Mouse (Mus musculus) cerebellum, adult 9-10 months (tissue): Measurements from ENCODE around the gene Tnfaip2.

Experiments used
- DNase-seq: peaks from one replicate; pipeline ENCODE4 v3.0.0; 2022

Tnfaip2 gene

DNA sequence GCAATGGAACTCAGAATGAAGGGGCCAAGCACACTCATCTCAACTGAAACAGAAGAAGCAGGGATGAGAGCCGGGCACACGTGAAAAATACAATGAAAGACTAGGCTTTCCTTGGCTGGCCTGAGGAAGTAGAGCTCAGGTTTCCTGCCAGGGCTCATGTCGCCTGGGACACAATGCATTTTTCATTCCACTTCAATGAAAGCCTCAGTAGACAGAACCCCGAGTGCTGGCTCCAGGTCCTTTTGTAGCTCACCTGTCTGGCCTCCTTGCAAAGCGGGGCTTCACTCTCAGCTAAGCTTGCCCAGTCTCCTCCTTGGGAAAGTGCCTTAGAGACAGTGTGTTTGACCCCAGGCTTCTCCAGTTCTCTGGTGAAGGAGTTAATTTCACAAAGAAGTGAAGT lies 36.7 kb downstream of the Tnfaip2 start:
- no peak for DNase-seq

DNA sequence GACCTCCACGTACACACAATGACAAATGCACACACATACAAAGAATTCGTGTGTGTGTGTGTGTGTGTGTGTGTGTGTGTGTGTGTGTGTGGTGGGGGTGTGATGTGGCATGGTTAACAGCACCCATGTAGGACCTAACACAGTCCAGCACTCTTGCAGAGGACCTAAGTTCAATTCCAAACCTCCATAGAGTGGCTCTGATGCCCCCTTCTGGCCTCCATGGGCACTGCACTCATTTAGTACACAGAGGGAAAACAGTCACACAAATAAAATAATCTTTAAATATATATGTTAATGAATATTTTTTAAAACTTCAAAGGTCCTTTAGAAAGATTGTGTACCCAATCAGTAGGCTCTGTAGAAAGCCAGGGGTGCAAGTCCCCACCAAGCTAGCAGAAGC lies 37.6 kb downstream of the Tnfaip2 start:
- DNase-seq = no peak

DNA sequence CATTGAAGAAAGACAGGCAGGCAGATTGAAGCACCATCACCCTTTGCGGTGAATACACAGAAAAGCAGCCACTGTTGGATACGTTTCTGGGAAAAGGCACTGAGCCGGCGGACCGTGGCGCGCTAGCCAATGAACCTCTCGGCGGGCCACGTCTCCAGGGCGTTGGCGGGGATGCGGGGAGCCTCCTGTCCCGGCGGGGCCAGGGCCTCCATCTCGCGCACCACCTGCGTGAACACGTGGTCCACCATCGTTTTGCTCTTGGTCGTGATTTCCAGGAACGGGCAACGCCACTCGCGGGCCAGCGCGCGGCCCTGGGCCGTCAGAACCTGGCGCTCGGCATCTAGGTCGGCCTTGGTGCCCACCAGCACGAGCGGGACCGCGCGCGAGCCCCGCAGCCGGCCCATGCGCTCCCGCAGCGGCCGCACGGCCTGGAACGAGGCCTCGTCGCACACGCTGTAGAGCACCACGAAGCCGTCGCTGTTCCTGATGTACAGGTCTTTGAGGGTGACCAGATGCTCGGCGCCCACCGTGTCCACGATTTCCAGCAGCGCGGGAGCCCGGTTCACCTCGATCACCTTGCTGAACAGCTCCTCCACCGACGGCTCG lies 42.9 kb downstream of the Tnfaip2 start:
- no peak for DNase-seq

DNA sequence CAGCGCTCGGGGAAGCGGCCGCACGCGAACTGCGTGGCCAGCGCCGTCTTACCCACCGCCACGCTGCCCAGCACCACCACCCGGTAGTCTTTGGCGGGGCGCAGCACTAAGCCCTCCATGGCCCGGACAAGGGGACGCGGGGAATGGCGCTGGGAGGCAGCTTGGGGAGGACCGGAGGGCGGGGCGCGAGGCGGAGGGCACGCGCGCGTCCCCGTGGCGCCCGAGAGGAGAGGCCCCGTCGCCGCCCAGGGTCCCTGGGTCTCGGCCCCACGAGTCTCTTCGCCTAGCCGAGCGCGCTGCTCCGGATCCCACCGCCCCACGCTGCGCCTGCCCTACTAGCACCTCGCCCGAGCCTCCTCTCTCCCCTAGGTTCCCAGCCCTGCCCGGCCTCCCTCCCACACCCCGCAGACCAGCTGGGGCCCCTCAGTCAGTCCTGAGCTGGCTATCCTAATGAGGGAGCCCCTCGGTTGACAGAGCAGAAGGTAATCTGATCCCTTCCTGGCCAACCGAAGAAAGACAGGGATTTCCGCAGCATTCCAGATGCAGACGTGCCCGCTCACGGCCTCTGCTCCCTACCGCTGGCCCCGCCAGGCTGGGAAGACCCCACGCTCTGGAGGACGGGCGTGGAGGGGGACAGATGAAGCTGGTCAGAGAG lies 43.5 kb downstream of the Tnfaip2 start, which contains the start of gene Gm266:
Gene Gm266, minus strand, starts transcription at position 172 of the 655 bp plus-strand sequence.
- DNase-seq = no peak

DNA sequence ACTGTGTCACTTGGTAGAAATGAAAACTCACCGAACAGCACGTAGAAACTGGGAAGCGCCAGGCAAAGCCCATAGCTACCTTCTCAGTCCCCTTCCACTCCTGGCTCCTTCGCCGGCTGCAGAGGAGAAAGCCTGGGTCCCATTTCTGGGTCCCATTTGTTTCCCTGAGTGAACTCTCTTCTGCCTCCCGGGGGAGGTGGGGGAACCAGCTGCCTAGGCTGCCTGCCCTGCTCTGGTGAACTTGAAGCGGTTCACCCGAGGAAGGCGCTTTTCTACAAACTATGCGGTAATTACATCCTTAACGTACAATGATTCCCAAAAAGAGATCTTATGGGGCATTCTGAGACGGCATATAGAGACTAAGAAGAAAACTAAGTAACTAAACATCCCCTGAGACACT lies 44.2 kb downstream of the Tnfaip2 start:
- DNase-seq = no peak

DNA sequence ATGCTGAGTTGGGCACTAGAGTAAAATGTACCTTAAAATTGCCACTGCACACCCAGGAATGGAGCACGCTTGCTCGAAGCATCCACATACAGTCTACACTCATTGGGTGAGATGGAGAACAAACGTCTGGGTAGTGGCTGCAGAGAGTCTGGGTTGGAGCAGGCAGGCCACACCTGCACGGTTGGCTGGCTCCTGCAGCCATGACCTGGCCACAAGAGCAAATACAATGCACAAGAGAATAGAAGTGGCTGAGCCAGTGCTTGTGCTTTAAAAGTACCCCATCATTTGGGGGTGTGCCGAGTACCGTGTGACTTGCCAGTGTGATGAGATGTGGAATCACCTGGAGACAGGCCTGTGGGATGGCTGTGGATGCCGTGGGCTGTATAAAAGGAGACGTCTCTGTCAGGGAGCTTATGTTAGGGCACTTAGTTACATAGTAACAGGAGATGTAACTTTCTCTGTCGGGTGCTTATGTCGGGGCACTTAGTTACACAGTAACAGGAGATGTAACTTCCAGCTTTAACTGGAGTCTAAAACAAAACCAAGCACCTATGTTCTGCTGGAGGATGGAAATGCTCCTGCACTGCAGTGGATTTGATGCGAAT lies 47.1 kb downstream of the Tnfaip2 start:
- DNase-seq = no peak

DNA sequence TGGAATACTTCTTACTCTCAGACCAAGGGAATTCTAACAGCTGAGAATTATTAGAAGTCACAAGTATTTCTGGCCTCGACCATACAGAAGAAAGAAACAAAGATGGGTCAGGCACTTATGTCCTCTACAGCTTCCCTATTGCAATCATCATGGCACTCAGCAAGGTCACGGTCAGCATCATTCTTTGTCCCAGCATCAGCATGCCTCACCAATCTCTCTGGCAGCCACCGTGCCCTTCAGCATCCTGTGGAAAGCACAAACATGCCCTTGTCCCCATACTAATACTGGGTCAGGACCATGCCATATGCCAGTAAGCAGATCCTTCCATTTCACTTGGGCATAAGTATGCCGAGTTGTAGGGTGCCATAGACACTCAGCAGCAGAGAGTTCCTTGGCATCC lies 52.7 kb downstream of the Tnfaip2 start:
- no peak for DNase-seq

DNA sequence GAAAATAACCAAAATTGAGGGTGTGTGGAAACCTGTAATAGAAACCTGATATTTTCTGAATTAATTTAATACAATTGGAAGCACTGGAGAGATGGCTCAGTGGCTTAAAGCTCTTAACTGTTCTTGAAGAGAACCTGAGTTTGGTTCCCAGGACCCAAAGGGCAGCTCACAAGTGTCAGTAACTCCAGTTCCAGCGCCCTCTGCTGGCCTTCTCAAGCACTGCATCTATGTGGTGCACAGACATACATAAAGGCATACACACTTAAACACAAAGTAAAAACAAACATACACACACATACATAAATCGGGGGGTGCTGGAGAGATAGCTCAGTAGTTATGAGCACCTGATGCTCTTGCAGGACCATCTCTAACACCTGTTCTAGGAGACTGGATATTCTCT lies 54.8 kb downstream of the Tnfaip2 start:
- DNase-seq = no peak

DNA sequence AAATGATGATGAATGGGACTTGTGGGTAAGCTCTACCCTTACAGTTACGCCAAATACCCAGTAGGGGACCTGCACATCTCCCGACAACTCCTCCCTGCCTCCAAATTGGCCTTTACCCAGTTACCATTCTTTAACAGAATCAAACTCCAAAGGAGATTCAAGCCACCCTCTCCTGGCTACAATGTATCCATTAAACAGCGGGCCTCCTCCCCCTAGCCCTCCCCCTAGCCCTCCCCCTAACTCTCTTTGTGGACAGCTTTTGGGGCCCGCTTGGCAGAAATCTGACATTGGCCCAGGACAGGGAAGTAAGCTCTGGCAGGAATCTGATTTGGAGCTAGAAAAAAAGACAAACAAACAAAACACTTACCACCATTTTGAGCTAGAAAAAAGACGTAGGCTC lies 57.3 kb downstream of the Tnfaip2 start:
- no peak for DNase-seq

DNA sequence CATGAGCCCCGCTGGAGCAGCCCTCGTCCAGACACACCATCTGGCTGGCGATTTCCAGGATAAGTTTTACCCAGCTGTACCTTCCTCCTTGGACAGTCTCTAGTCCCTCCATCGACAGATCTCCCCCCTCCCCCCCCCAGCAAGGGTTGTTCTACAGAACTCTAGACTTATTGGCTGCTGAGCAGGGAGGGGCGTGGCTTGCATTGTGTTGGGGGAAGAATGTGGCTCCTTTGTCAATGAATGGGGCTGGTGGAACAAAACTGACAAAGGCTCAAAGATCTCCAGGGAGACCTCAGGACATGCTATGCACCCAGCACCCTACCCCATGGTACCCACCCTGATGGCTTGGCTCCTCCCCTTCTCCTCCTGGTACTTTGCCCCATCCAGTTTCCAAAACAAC lies 58.5 kb downstream of the Tnfaip2 start:
- peak; percentile 7 for DNase-seq

DNA sequence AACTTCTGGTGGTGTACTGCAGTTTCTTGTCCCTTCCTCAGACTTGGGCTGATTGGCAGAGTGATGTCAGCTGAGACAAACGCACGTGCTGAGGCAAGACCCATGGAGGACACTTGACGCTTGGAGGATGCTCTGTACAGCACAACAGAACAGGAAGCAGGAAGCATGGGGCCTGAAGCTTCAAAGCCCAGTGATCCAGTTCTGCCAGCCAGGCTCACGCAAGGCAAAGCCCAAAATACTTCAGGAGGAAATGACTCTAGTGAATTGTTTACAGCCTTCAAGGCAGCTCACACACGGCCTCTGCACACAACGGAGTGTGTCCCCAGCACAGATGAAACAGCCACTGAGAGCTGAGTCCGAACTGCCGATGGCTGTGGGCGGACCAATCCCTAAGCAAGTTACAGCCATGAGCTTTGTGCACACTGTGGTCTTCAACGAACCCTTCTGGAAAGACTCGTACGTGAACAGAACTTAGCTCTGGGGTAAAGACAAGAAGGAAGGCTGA lies 60.8 kb downstream of the Tnfaip2 start:
- no peak for DNase-seq

DNA sequence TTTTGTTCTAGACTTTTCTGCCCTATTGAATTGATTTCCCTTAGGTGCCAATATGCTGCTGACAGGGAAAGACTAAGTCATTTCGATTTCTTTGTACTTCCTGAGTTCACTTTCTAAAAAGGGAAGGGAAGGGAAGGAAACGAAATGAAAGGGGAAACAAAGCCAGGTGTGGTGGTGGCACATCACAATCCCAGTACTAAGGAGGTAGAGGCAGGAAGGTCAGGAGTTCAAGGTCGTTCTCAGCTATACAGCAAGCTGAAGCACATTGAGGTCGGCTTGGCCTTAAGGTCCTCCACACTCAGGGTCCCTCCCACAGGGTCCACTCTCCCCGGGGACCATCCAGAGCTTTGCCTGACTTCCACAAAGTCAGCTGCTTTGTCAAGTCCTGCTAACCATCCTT lies 61.3 kb downstream of the Tnfaip2 start:
- DNase-seq = no peak
